Mouse (Mus musculus): ENCODE measurements around the gene Cnot11. TPM values are rescaled to one million over a fixed set of nuclear protein-coding genes. Genes with fewer than 3 reads are reported as not detected.
"Not testable (repeated sequence)": the region's sequence is repeated elsewhere in the genome, so short reads cannot be mapped to it uniquely, and the experiment has no call there.

Gene Cnot11
- polyA plus RNA-seq, 1 experiment from 2014 or later, result 13.3 TPM

DNA sequence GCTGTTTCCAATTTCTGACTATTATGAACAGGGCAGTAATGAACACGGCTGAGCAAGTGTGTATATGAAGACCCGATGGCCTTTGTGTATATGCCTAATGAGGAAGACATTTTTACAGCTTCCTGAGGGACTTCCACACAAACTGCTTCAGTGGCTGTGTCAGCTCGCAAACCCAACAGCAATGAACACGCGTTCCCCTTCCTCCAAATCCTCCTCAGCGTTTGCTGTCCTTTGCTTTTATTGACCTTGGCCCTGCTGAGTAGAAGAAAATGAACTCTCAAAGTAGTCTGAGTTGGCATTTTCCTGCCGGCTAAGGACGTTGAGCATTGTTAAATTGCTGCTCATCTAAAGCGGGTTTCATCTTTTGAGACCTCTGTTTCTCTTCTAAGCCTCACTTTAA lies 50.6 kb downstream of the Cnot11 start:
- H3K36me3 ChIP-seq, result no peaks in the 10 kb centered on the region
- no peak overlapping the region for H3K4me3 ChIP-seq
- H3K27ac ChIP-seq, result no peak overlapping the region
- ATAC-seq (replicated peaks; ENCODE audit: insufficient number of reproducible peaks, insufficient read depth, low FRiP score, low read depth), result no peak
- no peaks in the 10 kb centered on the region for H3K9me3 ChIP-seq (replicated peaks)
- no peaks in the 10 kb centered on the region for H3K4me1 ChIP-seq (replicated peaks)
- no peaks in the 10 kb centered on the region for H3K27me3 ChIP-seq
- H3K4me2 ChIP-seq, result no peak overlapping the region
- H3K9ac ChIP-seq, result no peak overlapping the region
- WGBS, result 81% methylated on average over 9 of the region's 9 CpGs

DNA sequence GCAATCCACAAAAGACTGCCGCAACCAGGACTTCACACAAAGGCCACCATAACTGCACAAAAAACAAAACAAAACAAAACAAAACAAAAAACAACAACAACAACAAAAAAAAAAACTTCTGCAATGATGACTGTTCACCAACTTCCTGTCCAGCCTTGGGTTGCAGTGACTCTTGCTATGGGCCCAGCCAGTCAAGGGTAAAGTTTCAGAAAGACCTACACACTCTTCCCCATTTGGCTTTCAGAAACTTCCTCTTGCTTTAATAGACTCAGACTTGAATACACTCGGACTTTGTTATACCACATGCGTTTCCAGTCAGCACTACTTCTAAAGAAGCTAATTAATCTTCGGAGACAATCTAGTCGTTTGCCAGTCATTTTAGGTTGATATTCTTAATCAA lies 55.4 kb downstream of the Cnot11 start:
- no peak overlapping the region for H3K4me2 ChIP-seq
- H3K4me1 ChIP-seq (replicated peaks), result no peaks in the 10 kb centered on the region
- no peak overlapping the region for H3K4me3 ChIP-seq
- no peaks in the 10 kb centered on the region for H3K27me3 ChIP-seq
- 73% methylated on average over 5 of the region's 5 CpGs for WGBS
- H3K9me3 ChIP-seq (replicated peaks), result no peaks in the 10 kb centered on the region
- no peaks in the 10 kb centered on the region for H3K36me3 ChIP-seq
- no peak overlapping the region for H3K27ac ChIP-seq
- H3K9ac ChIP-seq, result no peak overlapping the region
- ATAC-seq (replicated peaks; ENCODE audit: insufficient number of reproducible peaks, insufficient read depth, low FRiP score, low read depth), result no peak

DNA sequence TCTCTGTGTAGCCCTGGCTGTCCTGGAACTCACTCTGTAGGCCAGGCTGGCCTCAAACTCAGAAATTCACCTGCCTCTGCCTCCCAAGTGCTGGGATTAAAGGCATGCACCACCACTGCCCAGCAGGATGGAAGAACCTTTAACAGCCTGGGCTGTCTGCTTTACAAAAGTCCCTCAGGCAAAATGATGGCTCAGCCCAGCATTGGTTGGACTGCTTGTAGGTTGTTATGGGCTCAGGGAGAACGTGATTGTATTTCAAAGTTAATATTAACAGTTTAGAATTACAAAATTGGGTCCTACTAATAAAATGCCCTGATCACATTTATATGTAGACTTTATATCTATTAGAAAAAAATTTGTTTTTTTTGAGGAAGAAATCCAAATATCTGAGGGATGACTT lies 56.8 kb downstream of the Cnot11 start:
- H3K27me3 ChIP-seq; H3K9me3 ChIP-seq (replicated peaks); ATAC-seq (replicated peaks; ENCODE audit: insufficient number of reproducible peaks, insufficient read depth, low FRiP score, low read depth); H3K36me3 ChIP-seq; H3K4me1 ChIP-seq (replicated peaks); H3K9ac ChIP-seq; H3K27ac ChIP-seq; H3K4me3 ChIP-seq; H3K4me2 ChIP-seq: not testable (repeated sequence)
- WGBS, result 53% methylated on average over 1 of the region's 1 CpGs

DNA sequence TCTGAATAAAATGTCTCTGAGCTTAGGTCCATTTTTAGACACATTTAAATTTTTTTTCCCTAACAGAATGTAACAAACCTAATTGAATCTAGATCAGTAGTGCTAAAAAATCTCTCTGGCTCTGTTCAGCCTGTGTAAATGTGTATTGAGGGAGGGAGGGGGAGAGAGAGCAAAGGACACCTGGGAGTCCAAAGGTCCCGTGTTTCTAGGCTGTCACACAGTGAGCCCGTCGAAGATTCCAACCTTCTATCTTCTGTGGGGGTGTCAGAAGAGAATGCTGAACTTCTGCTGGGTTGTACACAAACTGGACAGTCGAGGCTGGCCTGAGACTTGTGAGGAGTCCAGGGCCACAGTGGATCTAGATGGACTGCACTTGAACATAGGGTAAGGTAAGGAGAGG lies 57.3 kb downstream of the Cnot11 start:
- Histone ChIP-seq H3K9me3 (replicated peaks) (no peaks in the 10 kb centered on the region), H3K9ac (no peak overlapping the region), H3K4me2 (no peak overlapping the region), H3K4me1 (replicated peaks) (no peaks in the 10 kb centered on the region), H3K4me3 (no peak overlapping the region), H3K27ac (no peak overlapping the region), H3K36me3 (no peaks in the 10 kb centered on the region), H3K27me3 (no peaks in the 10 kb centered on the region)
- WGBS, result 72% methylated on average over 4 of the region's 4 CpGs
- ATAC-seq (replicated peaks; ENCODE audit: insufficient number of reproducible peaks, insufficient read depth, low FRiP score, low read depth), result no peak

DNA sequence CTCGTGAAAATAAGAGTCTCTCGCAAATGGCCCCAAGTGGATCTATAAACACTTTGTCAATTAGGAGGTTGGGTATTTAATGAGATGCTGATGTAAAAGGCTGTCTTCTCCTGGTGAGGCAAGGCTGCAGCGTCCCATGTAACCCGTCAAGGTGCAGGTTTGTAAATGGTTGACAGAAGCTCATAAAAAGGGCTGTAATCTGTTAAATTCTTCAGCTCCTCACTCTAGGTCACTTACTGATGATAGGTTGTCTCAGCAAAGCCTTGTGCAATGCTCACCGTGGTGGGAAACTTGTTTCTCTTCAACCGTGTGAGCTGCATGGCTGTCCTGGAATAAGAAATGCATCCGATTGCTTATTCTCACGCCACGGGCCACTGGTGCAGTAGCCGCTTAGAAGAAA lies 59.0 kb downstream of the Cnot11 start:
- no peaks in the 10 kb centered on the region for H3K36me3 ChIP-seq
- WGBS, result 77% methylated on average over 10 of the region's 10 CpGs
- H3K4me3 ChIP-seq, result no peak overlapping the region
- H3K9ac ChIP-seq, result no peak overlapping the region
- no peaks in the 10 kb centered on the region for H3K9me3 ChIP-seq (replicated peaks)
- no peak overlapping the region for H3K27ac ChIP-seq
- peaks cover 3% of the 10 kb centered on the region; the same call in 1 of the 2 replicates for H3K4me1 ChIP-seq (replicated peaks)
- no peak overlapping the region for H3K4me2 ChIP-seq
- no peak for ATAC-seq (replicated peaks; ENCODE audit: insufficient number of reproducible peaks, insufficient read depth, low FRiP score, low read depth)
- no peaks in the 10 kb centered on the region for H3K27me3 ChIP-seq

Other genes starting within 250 kb of the Cnot11 start
- 288 and 324 TPM in 2 replicates for gene Rpl31, start 167.2 kb upstream of the Cnot11 start, polyA plus RNA-seq (2015; fragmentation: Nextera tagmentation; extraction: Ambion mirVana)
- gene Tbc1d8, start 56.2 kb upstream of the Cnot11 start, polyA plus RNA-seq (2015; fragmentation: Nextera tagmentation; extraction: Ambion mirVana), result 10.4 and 12.8 TPM in 2 replicates
- gene Rnf149, start 42.4 kb downstream of the Cnot11 start, polyA plus RNA-seq (2015; fragmentation: Nextera tagmentation; extraction: Ambion mirVana), result 11.6 and 15.5 TPM in 2 replicates
- gene Creg2, start 116.5 kb downstream of the Cnot11 start, polyA plus RNA-seq (2015; fragmentation: Nextera tagmentation; extraction: Ambion mirVana), result 0.01 and 0.14 TPM in 2 replicates
- gene Rfx8, start 186.0 kb downstream of the Cnot11 start, polyA plus RNA-seq (2015; fragmentation: Nextera tagmentation; extraction: Ambion mirVana), result 0.43 and 0.70 TPM in 2 replicates